Mouse (Mus musculus) forebrain, embryonic 10.5 days (tissue): ENCODE data around the gene Miox. TPM values are rescaled to one million over a fixed set of nuclear protein-coding genes. Genes with fewer than 3 reads are reported as not detected.
A peak's percentile ranks its signal among the peaks of the same experiment; 100 is the strongest.

Experiments
- DNase-seq: peaks from one replicate; pipeline ENCODE4 v3.0.0-alpha.2; 2017; ENCODE audit warnings: low spot score; ENCODE audit errors: extremely low spot score
- H3K27ac ChIP-seq: fragments of 300-500 bp; sonication (generic); 2 replicates; pipeline ENCODE4 v1.5.1; 2016; ENCODE audit warnings: mild to moderate bottlenecking
- H3K27me3 ChIP-seq: fragments of 300-500 bp; sonication (generic); 2 replicates; pipeline ENCODE4 v1.6.1; 2016; ENCODE audit warnings: mild to moderate bottlenecking; ENCODE audit not compliant: poor library complexity, severe bottlenecking
- H3K36me3 ChIP-seq: fragments of 300-500 bp; sonication (generic); replicated peaks from 2 replicates; pipeline ENCODE4 v1.6.1; 2016; ENCODE audit warnings: mild to moderate bottlenecking, moderate library complexity
- H3K4me1 ChIP-seq: fragments of 300-500 bp; sonication (generic); 2 replicates; pipeline ENCODE4 v1.6.1; 2016
- H3K4me3 ChIP-seq: fragments of 300-500 bp; sonication (generic); 2 replicates; pipeline ENCODE4 v1.5.1; 2016; ENCODE audit warnings: mild to moderate bottlenecking, moderate library complexity
- H3K9me3 ChIP-seq: fragments of 300-500 bp; sonication (generic); 2 replicates; pipeline ENCODE4 v1.6.1; 2016; ENCODE audit warnings: mild to moderate bottlenecking, moderate library complexity
- WGBS: fragments of 180-500 bp; shearing (Covaris S2); methylation state at CpG from one replicate; pipeline ENCODE4 v1.1.7; 2016; 5-methylcytosine and 5-hydroxymethylcytosine counted together
- polyA plus RNA-seq: library from polyadenylated mRNA; unstranded; fragments of >200 nt; fragmentation: Nextera tagmentation; extraction: Ambion mirVana; gene quantifications from 2 replicates; pipeline ENCODE4 v1.2.1, GENCODE M21; 2016

Gene Miox
- polyA plus RNA-seq, 1 experiment from 2014 or later: not detected

DNA sequence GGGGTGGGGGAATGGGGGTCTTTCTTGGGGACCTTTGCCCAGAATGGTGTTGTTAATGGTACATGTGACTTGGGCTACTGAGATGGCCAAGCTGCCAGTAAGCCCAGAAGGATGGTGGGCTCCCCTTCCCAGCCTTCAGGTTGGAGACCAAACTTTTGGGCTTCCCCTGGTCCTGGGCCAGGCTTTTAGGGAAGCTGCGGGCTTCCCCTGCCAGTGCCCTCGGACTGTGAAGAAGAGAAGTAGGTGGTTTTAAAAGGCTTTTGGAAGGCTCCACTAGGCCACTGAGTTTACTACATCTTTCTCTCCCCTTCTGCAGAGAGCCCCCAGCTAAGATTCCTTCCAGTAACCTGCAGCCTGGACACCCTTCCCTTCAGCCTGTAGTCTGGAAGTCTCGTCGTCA lies 10.5 kb upstream of the Miox start:
- no peaks in the 10 kb centered on the region for H3K36me3 ChIP-seq
- no peak for DNase-seq
- H3K27ac ChIP-seq: no peak overlapping the region
- H3K4me3 ChIP-seq: 0 out of 2 replicates have a peak overlapping the region, but pooled peaks have one; percentile 39
- peaks cover 34% of the 10 kb centered on the region for H3K27me3 ChIP-seq
- peaks cover 11% of the 10 kb centered on the region for H3K4me1 ChIP-seq
- WGBS: 95% methylated on average over 4 of the region's 4 CpGs
- no peaks in the 10 kb centered on the region for H3K9me3 ChIP-seq

DNA sequence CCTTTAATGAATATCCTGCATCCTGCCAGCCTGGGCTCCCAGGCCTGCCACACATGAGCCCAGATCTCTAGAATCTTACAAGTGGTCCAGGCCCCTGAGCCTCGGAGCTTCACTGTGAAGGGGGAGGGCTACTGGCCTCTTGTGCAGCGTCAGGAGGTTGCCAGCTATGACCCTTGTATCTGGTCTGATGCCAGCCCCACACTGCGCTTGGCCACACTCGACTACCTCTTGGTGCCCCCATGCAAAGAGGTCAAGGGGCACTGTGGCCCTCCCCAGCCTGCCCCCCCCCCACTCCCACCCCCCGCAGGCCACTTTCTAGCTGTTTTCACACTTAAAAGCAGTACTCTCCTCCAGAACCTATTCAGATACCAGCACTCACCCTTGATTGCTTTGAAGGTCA lies 7.8 kb upstream of the Miox start:
- WGBS: 69% methylated on average over 5 of the region's 5 CpGs
- H3K36me3 ChIP-seq: no peaks in the 10 kb centered on the region
- peaks cover 11% of the 10 kb centered on the region for H3K4me1 ChIP-seq
- DNase-seq: no peak
- H3K4me3 ChIP-seq: no peak overlapping the region
- no peak overlapping the region for H3K27ac ChIP-seq
- H3K27me3 ChIP-seq: peaks cover 27% of the 10 kb centered on the region
- no peaks in the 10 kb centered on the region for H3K9me3 ChIP-seq

DNA sequence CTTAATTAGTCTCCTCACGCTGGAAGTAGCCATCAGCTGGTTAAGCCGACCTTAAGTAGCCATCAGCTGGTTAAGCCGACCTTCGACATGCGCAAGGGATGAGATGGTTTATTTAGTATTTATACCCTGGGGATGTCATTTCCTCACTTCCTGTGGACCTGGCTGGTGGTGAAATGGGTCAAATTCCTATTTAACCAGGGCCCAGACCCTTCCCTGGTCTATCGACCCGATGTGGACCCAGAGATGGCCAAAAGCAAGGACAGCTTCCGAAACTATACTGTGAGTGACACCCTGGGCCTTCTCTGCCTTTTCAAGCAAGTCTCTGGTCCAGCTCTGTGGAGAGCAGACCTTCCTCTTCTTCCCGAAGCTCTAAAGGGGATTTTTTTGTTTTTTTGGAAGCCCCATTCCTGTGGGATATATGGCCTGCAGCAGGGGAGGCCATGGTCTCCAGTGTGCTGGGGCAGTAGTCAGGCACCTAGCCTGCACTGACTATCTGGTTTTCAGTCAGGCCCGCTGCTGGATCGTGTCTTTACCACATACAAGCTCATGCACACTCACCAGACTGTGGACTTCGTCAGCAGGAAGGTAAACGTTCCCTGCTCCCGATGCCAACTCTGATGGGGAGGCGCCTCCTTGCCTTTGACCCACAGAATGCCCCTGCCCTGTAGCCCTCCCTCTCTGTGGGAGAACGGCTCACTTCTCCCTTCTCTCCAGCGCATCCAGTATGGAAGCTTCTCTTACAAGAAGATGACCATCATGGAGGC lies 758 bp downstream of the Miox start:
- H3K36me3 ChIP-seq: no peaks in the 10 kb centered on the region
- WGBS: 88% methylated on average over 17 of the region's 17 CpGs

DNA sequence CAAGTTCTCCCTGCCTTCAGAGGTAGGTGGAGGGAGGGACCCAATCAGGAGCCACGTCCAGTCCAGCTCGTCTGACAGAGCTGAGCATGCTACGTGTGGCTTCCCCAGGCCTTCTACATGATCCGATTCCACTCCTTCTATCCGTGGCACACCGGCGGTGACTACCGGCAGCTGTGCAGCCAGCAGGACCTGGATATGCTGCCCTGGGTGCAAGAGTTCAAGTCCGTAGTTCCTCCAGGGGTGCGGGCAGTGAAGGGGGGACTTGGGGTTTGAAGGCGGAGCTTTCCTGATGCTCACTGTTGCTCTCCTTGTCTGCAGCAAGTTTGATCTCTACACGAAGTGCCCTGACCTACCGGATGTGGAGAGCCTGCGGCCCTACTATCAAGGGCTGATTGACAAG lies 2.2 kb downstream of the Miox start:
- H3K27me3 ChIP-seq: no peaks in the 10 kb centered on the region
- 87% methylated on average over 14 of the region's 14 CpGs for WGBS
- no peaks in the 10 kb centered on the region for H3K4me1 ChIP-seq
- H3K27ac ChIP-seq: no peak overlapping the region
- no peak for DNase-seq
- no peaks in the 10 kb centered on the region for H3K9me3 ChIP-seq
- no peaks in the 10 kb centered on the region for H3K36me3 ChIP-seq
- no peak overlapping the region for H3K4me3 ChIP-seq

More for the DNA sequence above, 758 bp downstream of the Miox start:
- Histone ChIP-seq H3K4me3 (no peak overlapping the region), H3K9me3 (no peaks in the 10 kb centered on the region), H3K27me3 (no peaks in the 10 kb centered on the region), H3K4me1 (no peaks in the 10 kb centered on the region), H3K27ac (no peak overlapping the region)
- no peak for DNase-seq

DNA sequence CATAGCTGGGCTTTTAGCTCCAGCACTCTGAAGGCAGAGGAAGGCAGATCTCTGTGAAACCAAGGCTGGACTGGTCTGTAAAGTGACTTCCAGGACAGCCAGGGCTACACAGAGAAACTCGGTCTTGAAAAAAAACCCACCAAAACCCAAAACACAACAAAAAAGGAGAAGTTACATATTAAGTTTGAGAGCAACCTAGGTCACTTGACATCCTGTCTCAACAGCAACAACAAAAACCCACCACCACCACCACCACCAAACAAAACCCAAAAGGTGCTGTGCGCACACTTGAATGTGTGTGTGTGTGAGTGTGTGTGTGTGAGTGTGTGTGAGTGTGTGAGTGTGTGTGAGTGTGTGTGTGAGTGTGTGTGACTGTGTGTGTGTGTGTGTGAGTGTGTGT lies 5.5 kb downstream of the Miox start:
- no peaks in the 10 kb centered on the region for H3K36me3 ChIP-seq
- 92% methylated on average over 2 of the region's 2 CpGs for WGBS
- no peaks in the 10 kb centered on the region for H3K27me3 ChIP-seq

DNA sequence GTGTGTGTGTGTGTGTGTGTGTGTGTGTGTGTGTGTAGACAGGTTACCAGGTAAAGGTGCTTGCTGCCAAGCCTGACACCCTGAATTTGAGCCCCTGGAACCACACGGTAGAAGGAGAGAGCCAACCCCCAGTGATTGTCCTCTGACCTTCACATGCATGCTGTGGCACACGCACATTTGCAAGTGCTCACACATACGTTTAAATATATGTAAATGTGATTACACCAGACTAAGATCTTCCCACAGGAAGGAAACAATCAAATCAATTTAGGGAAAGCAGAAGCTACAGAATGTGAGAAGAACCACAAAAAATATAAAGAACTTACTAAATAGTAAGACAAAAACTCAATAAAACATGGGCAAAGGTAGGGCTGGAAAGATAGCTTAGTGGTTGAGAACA lies 5.9 kb downstream of the Miox start:
- Histone ChIP-seq H3K27me3 (no peaks in the 10 kb centered on the region), H3K36me3 (no peaks in the 10 kb centered on the region), H3K9me3 (no peaks in the 10 kb centered on the region), H3K4me3 (no peak overlapping the region), H3K4me1 (no peaks in the 10 kb centered on the region), H3K27ac (no peak overlapping the region)
- WGBS: 87% methylated on average over 3 of the region's 3 CpGs
- no peak for DNase-seq

More for the DNA sequence above, 5.5 kb downstream of the Miox start:
- Histone ChIP-seq H3K4me1 (no peaks in the 10 kb centered on the region), H3K27ac (no peak overlapping the region), H3K9me3 (no peaks in the 10 kb centered on the region), H3K4me3 (no peak overlapping the region)
- no peak for DNase-seq

DNA sequence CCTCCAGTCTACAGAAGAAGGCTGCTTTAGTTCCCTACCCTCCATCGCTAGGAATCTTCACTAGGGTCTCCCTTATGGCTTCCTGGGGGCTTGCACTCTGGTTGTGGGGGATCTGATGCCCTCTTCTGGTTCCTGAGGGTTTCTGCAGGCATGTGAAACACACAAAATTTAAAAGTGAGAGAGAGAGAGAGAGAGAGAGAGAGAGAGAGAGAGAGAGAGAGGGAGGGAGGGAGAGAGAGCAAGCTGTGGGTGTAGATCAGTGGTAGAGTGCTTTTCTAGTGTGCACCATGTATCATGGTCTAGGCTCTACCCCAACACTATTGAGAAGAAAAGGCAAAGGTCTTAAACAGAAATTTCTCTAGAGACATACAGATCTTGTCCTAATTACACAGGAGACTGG lies 7.5 kb downstream of the Miox start:
- no peak for DNase-seq
- no peaks in the 10 kb centered on the region for H3K9me3 ChIP-seq
- no peaks in the 10 kb centered on the region for H3K36me3 ChIP-seq
- H3K4me3 ChIP-seq: no peak overlapping the region
- no peaks in the 10 kb centered on the region for H3K27me3 ChIP-seq
- no peak overlapping the region for H3K27ac ChIP-seq
- H3K4me1 ChIP-seq: no peaks in the 10 kb centered on the region
- 51% methylated on average over 1 of the region's 1 CpGs for WGBS

DNA sequence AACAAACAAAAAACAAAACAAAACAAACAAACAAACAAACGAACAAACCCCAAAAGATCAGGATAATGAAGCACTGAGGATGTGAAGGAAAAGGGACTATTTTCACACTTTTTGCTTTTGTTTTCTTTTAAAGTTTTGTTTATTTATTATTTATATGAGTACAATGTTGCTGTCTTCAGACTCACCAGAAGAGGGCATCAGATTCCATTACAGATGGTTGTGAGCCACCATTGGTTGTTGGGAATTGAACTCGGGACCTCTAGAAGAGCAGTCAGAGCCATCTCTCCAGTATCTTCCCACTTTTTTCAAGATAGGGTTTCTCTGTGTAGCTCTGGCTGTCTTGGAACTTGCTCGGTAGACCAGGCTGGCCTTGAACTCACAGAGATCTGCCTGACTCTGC lies 9.1 kb downstream of the Miox start:
- H3K36me3 ChIP-seq: no peaks in the 10 kb centered on the region
- H3K27ac ChIP-seq: no peak overlapping the region
- no peaks in the 10 kb centered on the region for H3K27me3 ChIP-seq
- no peak for DNase-seq
- no peak overlapping the region for H3K4me3 ChIP-seq
- H3K4me1 ChIP-seq: no peaks in the 10 kb centered on the region
- WGBS: 93% methylated on average over 3 of the region's 3 CpGs
- no peaks in the 10 kb centered on the region for H3K9me3 ChIP-seq

DNA sequence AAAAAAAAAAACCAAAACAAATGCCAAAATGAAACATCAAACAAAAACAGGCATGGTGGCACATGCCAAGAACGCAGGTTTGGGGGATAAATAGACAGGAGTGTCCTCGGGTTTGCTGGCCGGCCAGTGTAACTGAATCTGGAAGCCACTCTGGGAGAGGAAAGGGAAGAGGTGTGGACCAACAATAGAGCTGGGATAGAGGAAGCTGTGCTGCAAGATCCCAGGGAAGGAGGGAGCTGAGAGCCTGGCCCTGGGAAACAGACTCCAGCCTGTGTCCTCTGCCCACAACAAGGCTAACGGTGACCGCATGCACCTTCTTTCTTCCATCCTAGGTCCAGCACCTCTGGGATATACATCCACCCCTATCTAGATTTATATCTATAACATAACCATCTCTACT lies 16.2 kb downstream of the Miox start:
- Histone ChIP-seq H3K36me3 (peaks cover 49% of the 10 kb centered on the region), H3K27me3 (no peaks in the 10 kb centered on the region), H3K9me3 (no peaks in the 10 kb centered on the region), H3K4me3 (no peak overlapping the region), H3K4me1 (peaks cover 18% of the 10 kb centered on the region), H3K27ac (no peak overlapping the region)
- WGBS: 91% methylated on average over 5 of the region's 5 CpGs
- no peak for DNase-seq

DNA sequence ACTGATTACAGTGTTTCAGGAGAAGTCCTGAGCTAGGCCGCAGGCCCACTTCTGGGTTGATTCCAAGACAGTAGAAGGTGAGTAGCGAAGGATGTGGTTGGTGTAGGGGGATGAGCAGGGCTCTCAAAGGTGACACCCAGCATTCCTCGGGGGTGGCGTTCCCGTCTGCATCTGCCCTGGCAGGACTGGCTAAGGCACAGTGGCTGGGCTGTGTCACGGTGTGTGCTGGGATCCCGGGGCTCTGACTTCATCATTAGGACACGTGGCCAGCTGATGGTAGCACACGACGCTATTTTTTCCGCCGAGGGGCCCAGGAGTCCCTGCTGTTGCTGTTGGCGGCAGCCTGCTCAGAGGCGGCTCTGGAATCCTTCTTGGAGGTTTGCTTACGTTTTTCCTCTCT lies 17.1 kb downstream of the Miox start:
- H3K27me3 ChIP-seq: no peaks in the 10 kb centered on the region
- H3K4me1 ChIP-seq: peaks cover 18% of the 10 kb centered on the region
- H3K27ac ChIP-seq: no peak overlapping the region
- DNase-seq: no peak
- peaks cover 49% of the 10 kb centered on the region for H3K36me3 ChIP-seq
- no peak overlapping the region for H3K4me3 ChIP-seq
- no peaks in the 10 kb centered on the region for H3K9me3 ChIP-seq
- 90% methylated on average over 15 of the region's 15 CpGs for WGBS

DNA sequence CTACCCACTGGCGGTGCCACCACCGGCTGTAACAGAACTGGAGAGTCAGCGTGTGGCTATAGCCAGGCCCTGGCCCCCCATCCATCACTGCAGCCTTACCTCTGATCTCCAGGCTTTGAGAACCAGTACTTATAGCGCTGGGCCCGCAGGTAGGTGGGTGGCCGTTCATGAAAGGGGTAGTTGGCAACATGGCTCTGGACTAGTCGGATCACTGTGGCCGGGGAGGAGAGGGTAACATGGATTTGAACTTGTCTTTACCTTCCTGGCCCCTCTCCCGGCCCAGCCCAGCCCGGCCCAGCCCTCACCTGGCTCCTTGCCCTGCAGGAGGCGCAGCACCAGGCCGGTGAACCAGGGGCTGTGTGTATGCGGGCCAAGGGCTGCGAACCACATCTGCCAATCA lies 17.9 kb downstream of the Miox start:
- H3K9me3 ChIP-seq: no peaks in the 10 kb centered on the region
- WGBS: 97% methylated on average over 14 of the region's 14 CpGs
- H3K27me3 ChIP-seq: no peaks in the 10 kb centered on the region
- H3K4me3 ChIP-seq: no peak overlapping the region
- no peak overlapping the region for H3K27ac ChIP-seq
- H3K36me3 ChIP-seq: peaks cover 49% of the 10 kb centered on the region
- H3K4me1 ChIP-seq: peaks cover 22% of the 10 kb centered on the region
- no peak for DNase-seq

DNA sequence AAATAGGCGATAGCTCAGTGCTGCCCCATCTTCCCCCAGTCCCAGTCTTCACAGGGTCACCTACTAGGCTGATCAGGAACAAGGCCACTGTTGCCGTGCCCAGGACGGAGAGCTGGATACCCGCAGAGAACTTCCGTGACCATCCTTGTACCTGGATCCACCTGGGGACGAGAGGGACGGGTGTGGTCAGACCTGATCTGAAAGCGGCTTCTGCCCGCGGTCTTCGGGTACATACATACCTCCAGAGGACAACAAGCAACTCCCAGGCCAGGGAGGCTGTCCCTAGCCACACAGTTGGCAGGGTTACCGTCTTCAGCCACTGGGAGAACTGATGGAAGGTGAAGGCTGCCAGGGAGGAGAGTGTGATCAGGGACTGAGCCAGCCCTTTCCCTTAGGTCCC lies 18.6 kb downstream of the Miox start:
- Histone ChIP-seq H3K4me1 (peaks cover 30% of the 10 kb centered on the region), H3K36me3 (peaks cover 51% of the 10 kb centered on the region), H3K27me3 (no peaks in the 10 kb centered on the region), H3K9me3 (no peaks in the 10 kb centered on the region), H3K4me3 (no peak overlapping the region), H3K27ac (no peak overlapping the region)
- no peak for DNase-seq
- WGBS: 94% methylated on average over 12 of the region's 12 CpGs

DNA sequence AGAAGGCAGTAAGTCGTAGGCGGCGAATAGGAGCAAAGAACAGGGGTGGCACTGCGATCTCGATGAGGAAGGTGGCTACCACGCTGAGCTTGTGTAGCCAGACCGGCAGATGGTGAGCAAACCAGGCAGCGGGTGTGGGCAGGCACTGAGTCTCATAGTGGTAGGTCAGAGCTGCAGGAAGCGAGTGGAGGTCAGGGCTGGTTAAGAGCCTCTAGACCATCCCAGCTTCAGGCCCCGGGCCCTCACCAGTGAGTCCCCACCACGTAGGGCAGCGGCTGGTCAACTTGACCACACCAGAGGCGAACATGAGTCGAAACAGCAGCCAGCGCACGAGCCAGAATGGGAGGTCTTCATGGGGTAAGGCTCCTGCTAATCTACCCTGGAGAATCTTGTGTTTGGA lies 19.6 kb downstream of the Miox start:
- Histone ChIP-seq H3K36me3 (peaks cover 58% of the 10 kb centered on the region), H3K27ac (peak overlapping the region; percentile 95; the same call in 1 of the 2 replicates), H3K4me1 (peaks cover 35% of the 10 kb centered on the region), H3K4me3 (peak overlapping the region; percentile 69), H3K9me3 (no peaks in the 10 kb centered on the region), H3K27me3 (no peaks in the 10 kb centered on the region)
- 96% methylated on average over 16 of the region's 16 CpGs for WGBS
- no peak for DNase-seq

DNA sequence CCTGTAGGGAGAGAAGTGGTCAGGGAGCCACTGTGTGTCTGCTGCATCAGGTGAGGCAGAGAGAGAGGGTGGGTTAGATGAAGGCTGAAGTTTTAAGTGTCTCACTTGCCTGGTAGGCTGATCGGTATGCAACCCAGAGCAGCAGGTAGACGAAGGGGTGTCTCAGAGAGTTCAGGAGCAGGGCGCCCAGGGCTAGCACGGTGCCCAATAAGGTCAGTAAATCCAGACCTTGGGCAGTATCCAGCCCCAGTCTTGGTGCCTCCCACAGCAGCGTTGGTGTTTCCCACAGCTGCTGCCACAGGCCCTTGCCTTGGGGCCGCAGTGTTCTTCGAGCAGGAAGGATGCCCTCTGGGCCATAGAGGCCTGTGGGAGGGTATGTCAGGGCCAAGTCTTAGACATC lies 20.3 kb downstream of the Miox start:
- peak overlapping the region; percentile 95 for H3K27ac ChIP-seq
- no peak for DNase-seq
- peaks cover 63% of the 10 kb centered on the region for H3K36me3 ChIP-seq
- H3K9me3 ChIP-seq: no peaks in the 10 kb centered on the region
- no peaks in the 10 kb centered on the region for H3K27me3 ChIP-seq
- peak overlapping the region; percentile 69 for H3K4me3 ChIP-seq
- H3K4me1 ChIP-seq: peaks cover 35% of the 10 kb centered on the region
- WGBS: 86% methylated on average over 7 of the region's 7 CpGs
